Mouse (Mus musculus): ENCODE results near the gene Katnal1.
A peak's percentile ranks its signal among the peaks of the same experiment; 100 is the strongest.

Katnal1 gene

GRCm38 (mm10) chr5:148942957-148943356 is 13.8 kb upstream of the Katnal1 start:
- TF ChIP-seq GATA4 (IDR thresholded peaks at IDR 0.05; ENCODE audit: insufficient replicate concordance, low read length) = no peak

- no peak for TF ChIP-seq GATA4 (IDR thresholded peaks at IDR 0.05; ENCODE audit: insufficient replicate concordance, low read length)
Measured at GRCm38 (mm10) chr5:148942305-148942704, 13.2 kb upstream of the Katnal1 start.

- no peak for TF ChIP-seq GATA4 (IDR thresholded peaks at IDR 0.05; ENCODE audit: insufficient replicate concordance, low read length)
Measured at GRCm38 (mm10) chr5:148941867-148942266, 12.7 kb upstream of the Katnal1 start.

- no peak for TF ChIP-seq GATA4 (IDR thresholded peaks at IDR 0.05; ENCODE audit: insufficient replicate concordance, low read length)
Measured at GRCm38 (mm10) chr5:148939948-148940382, 10.8 kb upstream of the Katnal1 start.

- no peak for TF ChIP-seq GATA4 (IDR thresholded peaks at IDR 0.05; ENCODE audit: insufficient replicate concordance, low read length)
Measured at GRCm38 (mm10) chr5:148936516-148936951, 7.4 kb upstream of the Katnal1 start.

- TF ChIP-seq GATA4 (IDR thresholded peaks at IDR 0.05; ENCODE audit: insufficient replicate concordance, low read length) = no peak
Measured at GRCm38 (mm10) chr5:148935871-148936270, 6.8 kb upstream of the Katnal1 start.

GRCm38 (mm10) chr5:148935071-148935821 is 6.1 kb upstream of the Katnal1 start:
- no peak for TF ChIP-seq GATA4 (IDR thresholded peaks at IDR 0.05; ENCODE audit: insufficient replicate concordance, low read length)

GRCm38 (mm10) chr5:148934457-148934856 is 5.3 kb upstream of the Katnal1 start:
- TF ChIP-seq GATA4 (IDR thresholded peaks at IDR 0.05; ENCODE audit: insufficient replicate concordance, low read length) = no peak

GRCm38 (mm10) chr5:148933767-148934166 is 4.6 kb upstream of the Katnal1 start:
- TF ChIP-seq GATA4 (IDR thresholded peaks at IDR 0.05; ENCODE audit: insufficient replicate concordance, low read length) = no peak

- TF ChIP-seq GATA4 (IDR thresholded peaks at IDR 0.05; ENCODE audit: insufficient replicate concordance, low read length) = no peak
Measured at GRCm38 (mm10) chr5:148931301-148931700, 2.2 kb upstream of the Katnal1 start.

- peak; percentile 68; the same call in 1 of the 2 replicates for TF ChIP-seq GATA4 (IDR thresholded peaks at IDR 0.05; ENCODE audit: insufficient replicate concordance, low read length)
Measured at GRCm38 (mm10) chr5:148928382-148929115, 571 bp downstream of the Katnal1 start.

- no peak for TF ChIP-seq GATA4 (IDR thresholded peaks at IDR 0.05; ENCODE audit: insufficient replicate concordance, low read length)
Measured at GRCm38 (mm10) chr5:148927717-148928223, 1.4 kb downstream of the Katnal1 start.

- no peak for TF ChIP-seq GATA4 (IDR thresholded peaks at IDR 0.05; ENCODE audit: insufficient replicate concordance, low read length)
Measured at GRCm38 (mm10) chr5:148924586-148924985, 4.5 kb downstream of the Katnal1 start.

- TF ChIP-seq GATA4 (IDR thresholded peaks at IDR 0.05; ENCODE audit: insufficient replicate concordance, low read length) = no peak
Measured at GRCm38 (mm10) chr5:148924051-148924450, 5.1 kb downstream of the Katnal1 start.

GRCm38 (mm10) chr5:148923408-148923807 is 5.7 kb downstream of the Katnal1 start:
- no peak for TF ChIP-seq GATA4 (IDR thresholded peaks at IDR 0.05; ENCODE audit: insufficient replicate concordance, low read length)

GRCm38 (mm10) chr5:148922773-148923172 is 6.3 kb downstream of the Katnal1 start:
- no peak for TF ChIP-seq GATA4 (IDR thresholded peaks at IDR 0.05; ENCODE audit: insufficient replicate concordance, low read length)

Measured in liver, adult (tissue).